Mouse (Mus musculus): Measurements from ENCODE around the gene Rps17.
A peak's percentile ranks its signal among the peaks of the same experiment; 100 is the strongest.

The Rps17 gene

DNA sequence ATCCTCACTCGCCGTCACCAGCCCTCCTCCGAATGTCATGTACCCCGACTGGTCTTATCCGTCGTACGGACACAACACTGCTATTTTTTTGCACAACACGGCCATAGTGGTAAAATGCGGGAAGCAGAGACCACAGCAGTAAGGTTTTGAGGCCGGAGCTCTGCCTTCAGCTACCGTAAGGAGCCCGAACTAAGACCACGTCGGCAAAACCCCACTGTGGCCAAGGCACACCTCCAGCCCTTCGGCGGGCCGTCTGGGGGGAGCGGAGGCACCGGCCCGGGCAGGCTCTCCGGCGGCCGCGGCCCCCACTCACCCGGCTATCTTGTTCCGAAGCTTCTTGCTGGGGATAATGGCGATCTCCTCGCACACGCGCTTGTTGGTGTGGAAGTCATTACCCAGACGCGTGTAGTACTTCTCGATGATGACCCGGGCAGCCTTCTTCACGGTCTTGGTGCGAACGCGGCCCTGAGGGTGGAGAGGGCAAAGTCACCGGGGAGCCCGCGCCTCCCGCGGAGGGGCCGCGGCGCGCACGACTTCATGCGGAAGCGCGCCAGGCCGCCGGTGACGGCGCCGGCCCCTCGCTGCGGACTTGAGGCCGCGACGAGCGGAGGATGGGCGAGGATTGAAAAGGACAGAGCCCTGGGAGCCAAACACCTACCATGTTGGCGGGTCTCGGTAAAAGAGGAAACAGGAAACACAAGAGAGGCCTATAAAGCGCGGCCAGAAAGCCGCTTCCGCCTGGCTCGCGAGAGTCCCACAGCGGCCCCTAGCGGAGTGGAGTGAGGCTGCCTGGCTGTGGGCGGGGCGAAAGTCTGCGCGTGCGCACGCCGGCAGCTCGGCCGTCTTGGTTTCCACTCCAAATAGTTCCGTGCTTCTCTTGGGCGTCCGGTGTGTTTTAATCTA lies at the start of gene Rps17:
TSS of gene Rps17 (minus strand) at position 711 of the 903 bp plus-strand sequence.
- DNase-seq (ENCODE audit: low read depth, low spot score), result peak; percentile 95

DNA sequence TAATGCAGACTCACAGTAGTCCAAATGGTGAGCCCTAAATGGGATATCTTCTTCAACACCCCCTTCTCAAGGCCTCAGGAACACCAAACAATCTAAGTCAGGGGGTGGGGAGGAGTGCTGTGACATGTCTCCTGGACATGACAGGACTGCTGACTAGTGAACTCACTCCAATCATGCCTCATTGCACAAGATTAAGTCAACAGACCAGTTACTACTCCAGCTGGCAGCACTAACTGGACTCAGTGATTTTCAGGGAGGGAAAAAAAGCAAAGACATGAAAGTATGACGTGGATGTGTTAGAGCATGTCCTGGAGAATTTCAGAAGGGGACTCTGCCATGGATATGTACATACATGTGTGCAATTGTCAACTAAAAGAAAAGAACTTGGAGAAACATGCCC lies 34.3 kb upstream of the Rps17 start:
- no peak for DNase-seq (ENCODE audit: low read depth, low spot score)

DNA sequence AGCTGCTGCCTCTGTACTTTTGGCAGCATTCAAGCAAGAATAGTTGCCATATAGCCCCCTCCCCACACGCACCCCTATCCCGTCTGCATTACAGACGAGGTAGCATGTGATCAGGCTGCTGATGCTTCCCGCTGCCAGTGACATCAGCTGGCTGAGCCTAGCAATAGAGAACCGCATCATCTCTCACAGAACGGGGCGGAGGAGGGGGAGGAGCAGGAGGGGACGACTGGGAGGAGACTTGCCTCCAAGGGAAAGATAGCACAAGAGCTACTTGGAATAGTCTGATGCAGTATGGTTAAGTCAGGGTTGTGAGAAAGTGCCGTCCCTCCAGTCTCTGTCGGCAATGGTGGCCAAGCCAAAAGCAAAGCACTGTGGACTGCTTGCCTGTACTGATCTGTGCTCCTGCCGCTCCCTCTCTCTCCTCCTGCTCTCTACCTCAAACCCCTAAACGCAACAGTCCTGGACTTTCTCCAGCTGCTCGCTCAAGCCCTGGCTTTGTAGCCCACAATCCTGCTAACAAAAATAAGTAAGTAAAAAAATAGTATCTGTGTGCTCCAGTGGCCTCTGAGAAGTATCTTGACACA lies 27.4 kb upstream of the Rps17 start:
- no peak for DNase-seq (ENCODE audit: low read depth, low spot score)

DNA sequence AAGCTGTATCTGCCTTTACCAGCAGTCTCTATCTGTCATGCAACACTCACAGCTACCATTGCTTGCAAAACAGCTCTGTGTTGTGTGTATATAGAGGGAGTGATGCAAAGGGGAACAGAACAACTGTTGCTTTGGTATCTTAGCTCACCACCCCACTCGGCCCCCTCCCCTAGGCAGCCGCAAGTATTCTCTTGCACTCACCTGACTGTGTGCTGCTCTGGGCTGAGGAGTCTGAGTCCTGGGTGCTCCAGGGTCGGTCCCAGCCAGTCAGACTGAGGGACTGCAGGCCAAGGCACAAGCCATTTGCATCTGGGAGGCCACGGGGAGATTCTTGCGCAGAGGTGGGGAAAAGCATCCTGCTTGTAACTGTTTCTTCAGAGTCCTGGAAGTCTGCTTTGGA lies 26.8 kb upstream of the Rps17 start:
- no peak for DNase-seq (ENCODE audit: low read depth, low spot score)

DNA sequence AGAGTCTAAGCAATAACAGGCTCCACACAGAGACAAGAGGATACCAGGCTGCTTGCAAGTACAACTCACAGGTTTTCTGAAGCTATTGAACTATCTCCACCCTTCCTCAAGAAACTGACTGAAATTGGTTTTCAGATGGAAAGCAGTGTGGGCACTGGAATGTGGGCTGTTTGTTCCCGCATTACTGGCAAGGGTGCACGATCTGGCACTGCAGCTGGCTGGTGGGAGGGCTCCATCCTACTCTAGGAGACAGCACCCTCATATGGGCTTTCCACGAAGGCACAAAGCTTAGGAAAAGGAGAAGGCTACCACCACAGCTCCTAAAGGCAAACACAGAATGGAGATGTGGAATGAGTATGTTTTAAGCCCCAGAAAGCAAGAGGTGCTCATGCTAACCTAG lies 24.7 kb upstream of the Rps17 start:
- no peak for DNase-seq (ENCODE audit: low read depth, low spot score)

DNA sequence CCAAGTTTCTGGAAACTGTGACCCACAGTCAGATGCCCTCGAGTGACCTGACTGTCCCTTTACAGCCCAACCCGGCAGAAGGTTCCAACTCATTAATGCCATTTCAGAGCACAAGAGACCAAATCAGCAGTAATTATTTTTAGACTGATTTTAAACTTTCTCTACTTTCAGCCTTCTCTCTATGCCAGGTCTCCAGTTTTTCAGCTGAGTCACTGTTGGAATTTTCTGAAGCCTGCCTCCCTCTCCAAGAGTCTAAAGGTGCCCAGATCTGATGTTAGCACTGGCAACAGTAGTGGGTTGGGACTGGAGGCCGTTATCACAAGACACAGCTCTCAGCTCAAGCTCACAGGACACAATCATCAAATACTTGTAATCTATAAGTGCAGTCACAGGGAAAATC lies 22.9 kb upstream of the Rps17 start:
- DNase-seq (ENCODE audit: low read depth, low spot score), result no peak

DNA sequence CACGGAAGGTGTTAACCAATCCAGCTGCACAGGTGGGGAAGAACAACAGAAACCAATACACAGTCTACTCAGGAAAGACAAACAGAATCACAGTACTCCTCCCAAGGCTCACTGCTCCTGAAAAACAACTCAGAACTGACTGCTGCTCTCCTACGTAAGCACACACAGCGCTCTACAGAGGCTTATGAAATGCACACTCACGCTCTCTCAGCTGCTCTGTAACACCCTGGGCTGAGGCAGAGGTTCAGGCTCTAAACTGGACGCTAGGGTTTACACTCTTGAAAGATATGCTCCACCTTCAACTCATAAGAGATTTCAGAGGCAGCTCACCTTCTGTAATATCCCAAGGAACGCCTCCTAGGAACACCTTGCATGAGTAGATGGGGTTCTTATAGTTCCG lies 11.9 kb upstream of the Rps17 start:
- DNase-seq (ENCODE audit: low read depth, low spot score), result no peak

DNA sequence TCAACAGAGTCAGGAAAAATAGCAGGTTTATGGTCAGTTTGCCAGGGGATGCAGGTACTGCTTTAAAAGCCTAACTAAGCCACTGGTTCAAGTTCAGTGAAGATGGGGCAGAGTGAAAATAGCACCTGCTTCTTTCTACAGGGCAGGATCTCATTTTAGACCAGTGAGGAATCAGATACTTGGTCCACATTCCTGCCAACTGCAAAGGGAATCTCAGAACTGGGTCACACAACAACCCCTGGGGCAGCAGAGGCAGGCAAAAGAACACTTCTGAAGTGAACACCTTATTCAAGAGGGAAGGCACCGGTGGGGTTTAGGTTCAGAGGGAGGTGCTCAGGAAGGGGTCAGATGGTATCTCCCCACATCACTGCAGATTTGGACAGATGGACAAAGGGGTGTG lies 11.3 kb upstream of the Rps17 start:
- DNase-seq (ENCODE audit: low read depth, low spot score), result no peak

DNA sequence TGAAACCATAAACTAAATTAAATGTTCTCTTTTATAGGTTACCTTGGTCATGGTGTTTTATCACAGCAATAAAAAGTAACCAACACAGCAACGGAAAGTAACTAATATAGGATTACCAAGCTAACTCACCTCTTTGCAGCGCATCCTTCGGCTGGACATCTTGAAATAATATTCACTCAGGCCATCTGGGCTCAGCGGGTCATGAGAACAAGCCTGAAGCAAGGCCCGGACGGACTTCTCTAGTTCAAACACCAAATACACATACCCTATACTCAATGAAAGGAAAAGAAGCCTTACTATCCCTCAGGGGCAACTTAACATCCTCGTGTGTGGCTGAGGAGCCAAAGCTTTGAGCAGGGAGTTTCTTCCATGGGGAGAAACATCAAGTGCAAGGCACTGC lies 10.7 kb upstream of the Rps17 start:
- peak; percentile 57 for DNase-seq (ENCODE audit: low read depth, low spot score)

DNA sequence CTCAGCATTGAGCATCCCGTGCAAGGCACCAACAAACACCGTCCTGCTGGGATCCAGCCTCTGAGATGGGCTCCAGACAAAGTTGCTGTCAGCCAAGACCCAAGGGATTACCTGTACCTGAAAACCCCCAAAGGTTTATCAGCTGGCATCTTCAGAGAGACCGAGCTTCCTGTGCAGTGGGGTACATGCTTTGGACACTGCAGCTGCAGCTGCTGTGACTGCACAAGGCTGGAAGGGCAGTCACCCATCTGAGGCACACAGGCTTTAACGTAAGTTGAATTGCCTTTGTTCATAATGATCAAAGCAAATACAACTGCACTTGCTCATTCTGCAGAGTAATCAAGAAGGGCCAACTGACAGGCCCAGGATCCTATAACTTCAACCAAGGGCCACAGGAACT lies 6.8 kb upstream of the Rps17 start:
- DNase-seq (ENCODE audit: low read depth, low spot score), result no peak

DNA sequence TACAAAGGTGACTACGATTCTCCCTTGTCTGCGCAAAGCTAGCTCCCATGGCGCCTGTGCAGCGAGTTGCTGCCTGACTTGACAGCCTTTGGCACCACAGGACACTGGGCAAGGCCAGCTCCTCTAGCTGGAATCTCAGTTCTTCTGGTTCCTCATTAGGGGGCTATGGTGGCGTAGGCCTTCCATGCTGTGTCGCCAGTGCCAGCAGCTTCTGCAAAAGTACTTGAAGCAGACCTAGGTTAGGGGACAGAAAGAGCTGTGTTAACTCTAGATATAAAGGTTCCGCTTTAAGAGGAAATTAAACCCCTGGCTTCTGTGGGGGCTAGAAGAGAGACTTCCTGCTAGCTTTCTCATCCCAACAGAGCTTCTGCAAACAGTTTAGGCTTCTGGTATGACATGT lies 3.2 kb upstream of the Rps17 start:
- no peak for DNase-seq (ENCODE audit: low read depth, low spot score)

DNA sequence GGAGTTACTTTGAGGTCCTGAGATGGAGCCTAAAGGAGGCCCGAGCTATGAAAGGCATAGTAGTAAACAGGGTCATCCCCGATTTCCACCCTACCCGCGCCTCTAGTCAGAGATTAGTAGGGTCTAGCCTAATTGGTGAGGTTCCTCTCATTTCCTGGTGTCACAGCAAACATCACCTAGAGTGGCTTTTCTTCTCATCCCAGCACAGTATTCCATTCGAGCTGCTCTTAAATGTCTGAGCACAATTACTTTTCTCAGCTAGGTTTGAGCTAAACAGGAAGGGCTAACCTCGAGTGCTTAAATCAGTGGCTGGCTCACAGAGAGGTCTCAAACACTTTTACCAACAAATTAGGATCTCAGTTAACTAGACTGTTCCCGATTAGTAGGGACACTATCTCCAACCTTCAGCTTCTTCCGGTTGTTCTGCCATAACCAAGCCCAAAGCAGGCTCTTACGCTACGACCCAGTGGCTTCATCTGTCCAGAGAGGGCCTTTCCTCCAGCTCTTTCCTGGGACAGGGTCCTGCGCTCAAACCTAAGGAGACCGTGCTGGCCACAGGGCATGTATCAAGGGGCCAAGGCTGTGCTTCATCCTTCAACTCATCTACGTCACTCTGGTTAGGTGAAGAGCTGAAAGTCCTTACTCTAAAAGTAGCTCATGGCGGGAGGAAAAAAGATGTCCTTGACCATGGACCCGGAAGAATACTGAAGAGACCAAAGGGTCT lies 555 bp upstream of the Rps17 start:
- DNase-seq (ENCODE audit: low read depth, low spot score), result no peak

DNA sequence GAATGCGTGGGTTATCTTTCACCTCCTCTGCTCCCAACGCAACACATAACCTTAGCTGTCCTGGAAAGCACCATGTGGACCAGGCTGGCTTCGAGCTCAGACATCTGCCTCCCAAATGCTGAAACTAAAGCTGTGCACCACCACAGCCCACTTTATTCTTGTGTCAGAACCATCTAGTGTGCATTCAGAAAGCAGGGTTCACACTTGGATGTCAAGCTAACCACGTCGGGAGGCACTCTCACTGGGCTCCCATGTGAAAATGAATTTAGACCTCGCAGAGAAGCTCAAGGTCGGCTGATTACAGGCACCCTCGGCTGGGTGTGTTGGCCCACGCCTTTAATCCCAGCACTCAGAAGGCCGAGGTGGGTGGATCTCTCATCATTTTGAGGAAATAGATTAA lies 1.2 kb downstream of the Rps17 start:
- no peak for DNase-seq (ENCODE audit: low read depth, low spot score)

DNA sequence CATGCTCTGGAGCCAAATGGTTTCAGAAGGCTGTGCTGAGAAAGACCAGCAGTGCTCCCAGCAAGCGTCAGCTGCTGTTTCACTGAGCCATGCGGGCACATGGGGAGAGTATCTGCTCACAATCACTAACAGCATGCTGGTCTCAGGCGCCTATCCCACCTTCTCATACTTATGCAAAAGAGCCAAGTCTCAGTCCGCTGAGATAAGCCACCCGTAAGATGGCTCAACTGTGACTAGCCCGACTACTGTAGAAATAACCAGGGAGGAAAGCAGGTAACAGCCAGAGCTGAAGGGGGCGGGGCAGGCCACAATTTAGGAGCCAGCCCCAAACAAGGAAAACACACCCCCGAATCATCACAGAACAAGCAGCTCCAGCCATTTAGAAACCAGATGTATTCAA lies 1.7 kb downstream of the Rps17 start:
- no peak for DNase-seq (ENCODE audit: low read depth, low spot score)

DNA sequence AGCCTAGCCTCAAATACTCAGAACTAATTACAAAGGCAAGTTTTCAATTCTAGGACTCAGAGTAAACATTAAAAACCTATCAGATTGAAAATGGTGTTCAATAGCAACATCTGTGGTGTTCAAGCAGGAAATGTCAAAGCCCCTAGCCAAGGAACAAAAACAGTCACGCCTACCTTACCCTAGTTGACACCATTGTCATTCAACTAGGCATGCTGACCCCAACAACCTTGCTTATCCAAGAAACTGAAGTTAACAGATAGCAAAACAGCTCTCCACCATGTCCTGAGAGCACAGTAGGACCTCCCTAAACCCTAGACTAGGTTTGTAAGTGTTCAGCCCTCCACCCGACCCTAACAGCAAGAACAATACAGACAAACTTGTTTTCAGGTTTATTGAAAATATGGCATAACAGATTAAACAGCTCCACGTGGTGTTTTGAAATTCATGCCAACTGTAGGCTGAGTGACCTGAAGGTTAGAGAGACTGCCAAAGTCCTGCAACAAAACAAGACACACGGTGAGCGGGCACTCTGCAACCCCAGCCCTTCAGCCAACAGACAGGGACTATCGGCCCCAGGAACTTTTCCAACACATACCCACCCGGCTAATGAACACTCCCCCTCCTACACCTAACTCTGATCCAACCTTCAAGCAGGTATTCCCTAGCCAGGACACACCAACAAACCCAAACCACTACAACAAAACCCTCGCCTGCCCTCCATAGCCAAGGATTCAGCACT lies 2.5 kb downstream of the Rps17 start:
- DNase-seq (ENCODE audit: low read depth, low spot score), result no peak

DNA sequence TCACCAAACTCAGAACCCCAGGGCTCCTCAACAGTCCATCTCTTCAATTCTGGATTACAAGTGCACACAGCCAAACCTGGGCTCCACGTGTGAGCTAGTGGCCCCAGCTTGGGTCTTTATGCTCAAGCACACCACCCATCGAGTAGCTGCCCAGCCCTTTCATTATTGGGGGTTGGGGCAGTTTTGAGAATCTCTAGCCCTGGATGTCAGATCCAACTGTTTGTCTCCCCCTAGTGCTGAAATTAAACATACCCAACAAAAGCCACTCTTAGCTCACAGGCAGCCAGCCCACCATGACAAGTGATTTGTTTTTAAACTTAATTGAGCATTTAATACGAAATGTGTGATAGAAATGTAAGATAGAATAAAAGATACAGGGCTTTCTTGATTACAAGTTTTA lies 3.5 kb downstream of the Rps17 start:
- peak; percentile 43 for DNase-seq (ENCODE audit: low read depth, low spot score)

DNA sequence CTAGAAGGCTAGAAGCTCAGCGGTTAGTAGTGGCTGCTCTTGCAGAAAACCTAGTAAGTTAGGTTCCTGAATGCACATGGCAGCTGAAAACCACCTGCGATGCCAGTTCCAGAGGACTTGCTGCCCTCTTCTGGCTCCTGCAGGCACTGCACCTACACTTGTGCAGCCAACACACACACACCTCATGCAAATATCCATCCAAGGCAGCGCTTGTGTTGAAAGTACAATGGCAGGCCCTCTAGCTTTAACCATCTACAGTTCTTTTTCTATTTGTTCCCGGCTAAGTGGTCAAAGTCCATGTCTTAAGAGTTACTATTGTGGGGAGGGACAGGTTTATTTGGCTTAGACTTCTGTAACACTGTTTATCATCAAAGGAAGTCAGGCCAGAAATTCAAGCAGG lies 5.3 kb downstream of the Rps17 start:
- peak; percentile 73 for DNase-seq (ENCODE audit: low read depth, low spot score)

DNA sequence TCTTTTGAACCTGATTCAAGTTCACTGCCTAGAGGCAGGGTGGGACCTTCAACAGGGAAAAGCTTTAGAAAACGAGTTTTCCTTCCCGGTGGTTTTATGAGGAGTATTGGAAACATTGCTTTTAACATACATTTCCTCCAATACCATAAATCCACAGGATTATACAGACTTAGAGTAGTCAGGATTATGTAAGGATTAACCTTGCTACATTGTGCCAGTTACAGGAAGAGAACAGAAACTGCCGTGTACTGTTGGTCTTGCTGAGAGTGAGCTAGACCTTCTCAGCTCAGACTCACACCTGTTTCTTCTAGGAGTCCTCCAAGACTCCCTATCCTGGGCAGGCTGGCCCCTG lies 6.6 kb downstream of the Rps17 start:
- DNase-seq (ENCODE audit: low read depth, low spot score), result no peak

DNA sequence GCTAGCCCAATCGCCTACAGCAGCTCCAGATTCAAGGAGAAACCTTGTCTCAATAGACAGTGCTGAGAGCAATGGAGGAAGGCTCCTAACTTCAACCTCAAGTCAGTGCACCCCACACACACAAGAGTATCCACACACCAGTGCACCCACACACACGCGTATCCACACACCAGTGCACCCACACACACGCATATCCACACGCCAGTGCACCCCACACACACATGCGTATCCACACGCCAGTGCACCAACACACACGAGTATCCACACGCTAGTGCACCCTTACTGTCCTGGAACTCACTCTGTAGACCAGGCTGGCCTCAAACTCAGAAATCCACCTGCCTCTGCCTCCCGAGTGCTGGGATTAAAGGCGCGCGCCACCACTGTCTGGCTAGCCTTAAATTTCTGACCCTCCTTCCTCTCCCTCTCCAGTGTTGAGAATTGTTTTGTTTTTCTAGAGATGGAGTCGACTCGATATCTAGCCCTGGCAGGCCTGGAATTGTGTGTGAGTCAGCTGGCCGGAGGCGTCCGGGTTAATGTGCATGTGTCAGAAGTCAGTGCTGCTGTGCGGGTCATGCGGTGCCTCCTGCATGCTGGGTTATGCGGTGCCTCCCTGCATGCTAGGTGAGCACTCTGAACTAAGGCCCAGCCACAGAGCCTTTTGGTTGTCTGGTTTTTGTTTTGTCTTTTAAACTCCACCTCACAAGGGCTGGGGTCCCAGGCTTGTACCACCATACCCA lies 7.1 kb downstream of the Rps17 start:
- DNase-seq (ENCODE audit: low read depth, low spot score), result no peak

DNA sequence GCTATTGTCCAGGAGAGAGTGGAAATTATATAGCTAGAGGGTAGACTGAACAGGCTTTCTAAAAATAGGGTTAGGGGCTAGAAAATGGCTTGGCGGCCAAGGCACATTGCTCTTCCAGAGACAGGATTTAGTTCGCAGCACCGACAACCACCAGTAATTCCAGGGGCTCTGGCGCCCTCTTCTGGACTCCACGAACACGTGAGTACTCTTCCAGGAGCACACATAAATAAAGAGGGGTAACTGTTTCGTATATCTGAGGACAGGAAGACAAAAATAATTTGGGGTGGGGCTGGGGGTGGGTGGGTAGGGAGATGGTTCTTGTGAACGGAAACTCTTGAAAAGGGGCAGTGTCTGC lies 8.6 kb downstream of the Rps17 start:
- peak; percentile 66 for DNase-seq (ENCODE audit: low read depth, low spot score)

DNA sequence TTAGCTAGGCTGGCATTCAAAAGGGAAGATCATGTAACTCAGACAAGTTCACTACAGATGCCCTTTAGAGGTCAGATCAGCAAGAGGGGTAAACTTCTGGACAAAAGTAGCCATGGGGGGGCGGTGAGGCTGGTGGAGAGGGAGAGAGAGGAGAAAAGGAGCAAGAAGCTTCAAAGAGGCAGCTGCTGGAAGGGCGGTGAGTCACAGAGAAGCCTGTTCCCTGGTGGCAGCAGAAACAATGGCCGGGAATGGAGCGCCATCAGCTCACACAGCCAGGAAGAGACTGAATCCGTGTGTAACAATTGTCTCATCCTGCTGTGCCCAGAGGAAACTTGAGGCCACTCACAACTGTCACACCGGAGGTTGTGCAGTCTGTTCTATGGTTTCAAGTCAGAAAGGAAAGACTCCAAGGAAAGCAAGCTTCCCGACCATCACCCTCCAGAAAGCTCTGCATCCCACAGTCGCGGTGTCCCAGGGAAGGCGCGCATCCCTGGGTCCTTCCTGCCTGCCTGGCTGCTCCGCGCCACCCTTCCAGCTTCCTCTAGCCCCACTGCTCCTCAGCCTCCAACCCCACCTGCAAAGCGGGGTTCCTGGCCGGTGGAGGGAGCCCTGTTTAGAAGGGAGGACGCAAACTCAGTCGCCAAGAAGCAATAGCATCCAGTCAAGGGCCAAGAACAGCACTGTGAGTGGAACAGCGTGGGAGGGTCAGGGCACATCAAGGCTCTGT lies 9.2 kb downstream of the Rps17 start:
- DNase-seq (ENCODE audit: low read depth, low spot score), result no peak
